Mouse (Mus musculus) bone marrow, adult 2 months (tissue): ENCODE data around the gene Snrnp35. TPM values are rescaled to one million over a fixed set of nuclear protein-coding genes. Genes with fewer than 3 reads are reported as not detected.

ENCODE experiments used
- H3K27ac ChIP-seq: fragments of 200-500 bp; 2 replicates; pipeline ENCODE4 v1.5.1; 2012; ENCODE audit warnings: low read depth, mild to moderate bottlenecking, control low read depth, inconsistent platforms, low read length; ENCODE audit not compliant: control insufficient read depth, poor library complexity, insufficient read depth
- H3K4me1 ChIP-seq: fragments of 200-500 bp; 2 replicates; pipeline ENCODE4 v1.6.1; 2011; ENCODE audit warnings: low read length; ENCODE audit not compliant: control insufficient read depth, insufficient read depth
- H3K4me3 ChIP-seq: fragments of 200-500 bp; replicated peaks from 2 replicates; pipeline ENCODE3; 2011; ENCODE audit warnings: mild to moderate bottlenecking, low read depth, low read length, control low read depth; ENCODE audit not compliant: control insufficient read depth
- CTCF ChIP-seq: fragments of 200-500 bp; IDR thresholded peaks from 2 replicates; pipeline ENCODE4 v1.5.1; 2011; ENCODE audit warnings: low read length, control low read depth; ENCODE audit not compliant: control insufficient read depth, insufficient read depth
- POLR2A ChIP-seq: fragments of 200-500 bp; IDR thresholded peaks from 2 replicates; pipeline ENCODE4 v1.6.1; 2011; ENCODE audit warnings: low read depth, mild to moderate bottlenecking, control low read depth, low read length, borderline replicate concordance; ENCODE audit not compliant: control insufficient read depth
- WGBS: fragments of 180-500 bp; shearing (Covaris S2); methylation state at CpG from one replicate; pipeline ENCODE4 v1.1.7; 2018; 5-methylcytosine and 5-hydroxymethylcytosine counted together
- polyA plus RNA-seq: library from polyadenylated mRNA; stranded (reverse); fragments of >200 nt; gene quantifications from 2 replicates; pipeline ENCODE4 v1.2.4, GENCODE M21; 2011; ENCODE audit warnings: low replicate concordance; ENCODE audit not compliant: missing spikeins, insufficient read depth, insufficient read length

The Snrnp35 gene
- polyA plus RNA-seq, 1 experiment, result 24.2 TPM

DNA sequence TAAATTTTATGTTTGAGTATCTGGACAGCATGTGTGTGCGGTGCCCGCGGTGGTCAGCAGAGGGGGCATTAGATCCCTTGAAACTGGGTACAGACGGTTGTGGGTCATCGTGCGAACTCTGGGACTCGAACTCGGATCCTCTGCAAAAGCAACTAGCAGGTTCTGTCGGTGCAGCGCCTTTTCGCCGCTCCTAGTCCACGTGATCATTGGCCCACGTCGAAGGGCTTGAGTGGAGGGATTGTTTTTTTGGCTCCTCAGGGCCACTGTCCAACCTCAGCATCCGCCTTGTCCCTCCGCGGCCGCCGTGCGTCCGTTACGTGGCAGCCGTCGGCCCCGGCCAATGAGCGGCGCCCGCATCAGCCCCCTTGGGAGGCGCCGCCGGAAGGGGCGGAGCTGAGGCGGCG lies 57.5 kb downstream of the Snrnp35 start, which contains the start of gene Tmed2:
Gene Tmed2 (plus strand): TSS at position 313 of the 404 bp plus-strand sequence.
- TF ChIP-seq POLR2A (no peak), CTCF (peak; percentile 21; the same call in 1 of the 2 replicates)
- under 1% methylated on average over 34 of the region's 35 CpGs for WGBS
- Histone ChIP-seq H3K4me3 (peak within 1 kb of the TSS; percentile 66), H3K27ac (peak within 1 kb of the TSS; percentile 99), H3K4me1 (no peaks in the 10 kb centered on the region; the same call in 1 of the 2 replicates)

Other genes with a start within 250 kb of the Snrnp35 start
- 10.8 and 11.6 TPM in 2 replicates for gene Pitpnm2, start 233.4 kb upstream of the Snrnp35 start, polyA plus RNA-seq
- 7.1 and 10.3 TPM in 2 replicates for gene Mphosph9, start 155.2 kb upstream of the Snrnp35 start, polyA plus RNA-seq
- gene 2810006K23Rik, start 155.0 kb upstream of the Snrnp35 start, polyA plus RNA-seq, result 3.1 and 6.3 TPM in 2 replicates
- gene Cdk2ap1, start 120.1 kb upstream of the Snrnp35 start, polyA plus RNA-seq, result 35.9 and 43.9 TPM in 2 replicates
- gene Sbno1, start 57.1 kb upstream of the Snrnp35 start, polyA plus RNA-seq, result 26.5 and 50.4 TPM in 2 replicates
- 100.0 and 137 TPM in 2 replicates for gene Kmt5a, start 43.2 kb upstream of the Snrnp35 start, polyA plus RNA-seq
- gene Rilpl2, start 4.8 kb upstream of the Snrnp35 start, polyA plus RNA-seq, result 13.5 and 18.3 TPM in 2 replicates
- gene Rilpl1, start 48.3 kb downstream of the Snrnp35 start, polyA plus RNA-seq, result 1.4 and 6.2 TPM in 2 replicates
- gene Tmed2, start 57.6 kb downstream of the Snrnp35 start, polyA plus RNA-seq, result 117 TPM in 2 replicates
- 11.7 and 22.9 TPM in 2 replicates for gene Ddx55, start 69.7 kb downstream of the Snrnp35 start, polyA plus RNA-seq
- gene Eif2b1, start 96.0 kb downstream of the Snrnp35 start, polyA plus RNA-seq, result 14.9 and 16.6 TPM in 2 replicates
- gene Gtf2h3, start 96.0 kb downstream of the Snrnp35 start, polyA plus RNA-seq, result 7.8 and 8.3 TPM in 2 replicates
- 10.5 and 23.4 TPM in 2 replicates for gene Atp6v0a2, start 145.4 kb downstream of the Snrnp35 start, polyA plus RNA-seq
- 0.09 TPM in 1 of 2 replicates, not detected in the other for gene Dnah10, start 242.0 kb downstream of the Snrnp35 start, polyA plus RNA-seq